Mouse (Mus musculus) kidney, adult 2 months (tissue): ENCODE measurements around the gene Smarce1.

Experiments
- CTCF ChIP-seq: fragments of 200-500 bp; conservative IDR thresholded peaks from 2 replicates; pipeline ENCODE4 v1.5.1; 2011; ENCODE audit warnings: low read depth, mild to moderate bottlenecking, control low read depth, low read length, moderate library complexity, mixed read lengths; ENCODE audit not compliant: insufficient read depth, insufficient read length
- POLR2A ChIP-seq: fragments of 200-500 bp; IDR thresholded peaks from one replicate; pipeline ENCODE4 v1.6.1; 2011; ENCODE audit warnings: low read depth, low read length, control low read depth

DNA sequence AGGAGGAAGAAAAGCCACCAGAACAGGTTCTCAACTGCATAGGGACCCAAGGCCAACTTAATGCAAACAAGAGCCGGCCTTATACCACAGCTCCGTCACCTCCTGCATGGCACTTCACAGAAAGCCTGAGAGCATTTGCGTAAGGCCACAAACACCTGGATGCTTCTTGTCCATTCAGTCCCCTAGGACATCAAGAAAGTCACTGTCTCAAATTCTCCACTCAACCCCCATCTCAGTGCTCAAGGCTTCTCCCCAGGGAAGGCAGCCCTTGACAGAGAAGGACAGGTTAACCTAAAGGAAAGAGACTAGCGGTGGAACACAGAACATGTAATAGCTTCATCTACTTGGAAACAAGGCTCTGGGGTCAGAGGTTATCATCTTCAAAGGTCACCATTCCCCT, 43.5 kb downstream of the Smarce1 start:
- TF ChIP-seq CTCF (no peak), POLR2A (no peak)
